Mouse (Mus musculus) midbrain, embryonic 16.5 days (tissue): Measurements from ENCODE around the gene Setd4. TPM values are rescaled to one million over a fixed set of nuclear protein-coding genes. Genes with fewer than 3 reads are reported as not detected.

ENCODE experiments used
- ATAC-seq: fragments of 200-750 bp; cut with Nextera tagmentation; 2 replicates; pipeline ENCODE4 v1.8.0; 2017; ENCODE audit warnings: moderate TSS enrichment
- H3K27ac ChIP-seq: fragments of 300-500 bp; sonication (generic); 2 replicates; pipeline ENCODE4 v1.5.1; 2014; ENCODE audit warnings: mild to moderate bottlenecking, low read length, mixed read lengths
- H3K27me3 ChIP-seq: fragments of 300-500 bp; sonication (generic); 2 replicates; pipeline ENCODE4 v1.6.1; 2014; ENCODE audit warnings: low read depth, low read length, mixed read lengths; ENCODE audit not compliant: control insufficient read depth, insufficient read depth
- H3K36me3 ChIP-seq: fragments of 300-500 bp; sonication (generic); 2 replicates; pipeline ENCODE4 v1.6.1; 2014; ENCODE audit warnings: mild to moderate bottlenecking, low read length, moderate library complexity, mixed read lengths; ENCODE audit not compliant: control insufficient read depth, insufficient read depth
- H3K4me1 ChIP-seq: fragments of 300-500 bp; sonication (generic); 2 replicates; pipeline ENCODE4 v1.6.1; 2014; ENCODE audit warnings: mild to moderate bottlenecking, low read length, mixed read lengths; ENCODE audit not compliant: control insufficient read depth, insufficient read depth
- H3K4me2 ChIP-seq: fragments of 300-500 bp; sonication (generic); 2 replicates; pipeline ENCODE4 v1.6.1; 2014; ENCODE audit warnings: mild to moderate bottlenecking, low read length, mixed read lengths
- H3K4me3 ChIP-seq: fragments of 300-500 bp; sonication (generic); 2 replicates; pipeline ENCODE4 v1.5.1; 2014; ENCODE audit warnings: low read depth, mild to moderate bottlenecking, low read length, moderate library complexity, mixed read lengths
- H3K9ac ChIP-seq: fragments of 300-500 bp; sonication (generic); 2 replicates; pipeline ENCODE4 v1.6.1; 2014; ENCODE audit warnings: low read depth, low read length, mixed read lengths
- H3K9me3 ChIP-seq: fragments of 300-500 bp; sonication (generic); replicated peaks from 2 replicates; pipeline ENCODE4 v1.6.1; 2014; ENCODE audit warnings: mild to moderate bottlenecking, low read length, mixed read lengths; ENCODE audit not compliant: control insufficient read depth, poor library complexity, severe bottlenecking
- WGBS: fragments of 180-500 bp; shearing (Covaris S2); extraction: QIAGEN DNeasy Blood & Tissue Kit; methylation state at CpG from one replicate; pipeline ENCODE4 v1.1.7; 2014; 5-methylcytosine and 5-hydroxymethylcytosine counted together
- polyA plus RNA-seq: library from polyadenylated mRNA; unstranded; fragments of >200 nt; fragmentation: Nextera tagmentation; extraction: Ambion mirVana; gene quantifications from 2 replicates; pipeline ENCODE4 v1.2.1, GENCODE M21; 2015

The Setd4 gene
- polyA plus RNA-seq, 1 experiment from 2014 or later: 22.4 TPM

GRCm38 (mm10) chr16:93610961-93611360, 7.1 kb upstream of the Setd4 start:
- Histone ChIP-seq H3K4me1 (peaks cover 13% of the 10 kb centered on the region), H3K27ac (no peak overlapping the region), H3K9ac (no peak overlapping the region), H3K36me3 (peaks cover 6% of the 10 kb centered on the region), H3K4me2 (no peak overlapping the region), H3K27me3 (no peaks in the 10 kb centered on the region), H3K4me3 (no peak overlapping the region), H3K9me3 (no peaks in the 10 kb centered on the region)
- ATAC-seq: no peak
- WGBS: 96% methylated on average over 4 of the region's 4 CpGs

DNA sequence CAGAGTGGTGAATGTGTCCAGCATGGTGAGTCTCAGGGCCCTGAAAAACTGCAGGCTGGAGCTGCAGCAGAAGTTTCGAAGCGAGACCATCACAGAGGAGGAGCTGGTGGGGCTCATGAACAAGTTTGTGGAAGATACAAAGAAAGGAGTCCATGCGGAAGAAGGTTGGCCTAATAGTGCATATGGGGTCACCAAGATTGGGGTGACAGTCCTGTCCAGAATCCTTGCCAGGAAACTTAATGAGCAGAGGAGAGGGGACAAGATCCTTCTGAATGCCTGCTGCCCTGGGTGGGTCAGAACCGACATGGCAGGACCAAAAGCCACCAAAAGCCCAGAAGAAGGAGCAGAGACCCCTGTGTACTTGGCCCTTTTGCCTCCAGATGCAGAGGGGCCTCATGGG, 5.9 kb upstream of the Setd4 start:
- ATAC-seq: no peak
- H3K27ac ChIP-seq: no peak overlapping the region
- no peak overlapping the region for H3K4me2 ChIP-seq
- no peaks in the 10 kb centered on the region for H3K9me3 ChIP-seq
- peaks cover 13% of the 10 kb centered on the region for H3K4me1 ChIP-seq
- H3K9ac ChIP-seq: no peak overlapping the region
- 97% methylated on average over 4 of the region's 4 CpGs for WGBS
- H3K36me3 ChIP-seq: peaks cover 6% of the 10 kb centered on the region
- H3K27me3 ChIP-seq: no peaks in the 10 kb centered on the region
- H3K4me3 ChIP-seq: no peak overlapping the region

- Histone ChIP-seq H3K4me3 (peak overlapping the region; percentile 66), H3K4me2 (peak overlapping the region; percentile 80), H3K27me3 (no peaks in the 10 kb centered on the region), H3K4me1 (peaks cover 18% of the 10 kb centered on the region), H3K27ac (no peak overlapping the region), H3K9ac (no peak overlapping the region), H3K9me3 (no peaks in the 10 kb centered on the region), H3K36me3 (peaks cover 6% of the 10 kb centered on the region)
- no peak for ATAC-seq
- 61% methylated on average over 6 of the region's 8 CpGs for WGBS
Measured at GRCm38 (mm10) chr16:93608731-93609130, 4.9 kb upstream of the Setd4 start.

DNA sequence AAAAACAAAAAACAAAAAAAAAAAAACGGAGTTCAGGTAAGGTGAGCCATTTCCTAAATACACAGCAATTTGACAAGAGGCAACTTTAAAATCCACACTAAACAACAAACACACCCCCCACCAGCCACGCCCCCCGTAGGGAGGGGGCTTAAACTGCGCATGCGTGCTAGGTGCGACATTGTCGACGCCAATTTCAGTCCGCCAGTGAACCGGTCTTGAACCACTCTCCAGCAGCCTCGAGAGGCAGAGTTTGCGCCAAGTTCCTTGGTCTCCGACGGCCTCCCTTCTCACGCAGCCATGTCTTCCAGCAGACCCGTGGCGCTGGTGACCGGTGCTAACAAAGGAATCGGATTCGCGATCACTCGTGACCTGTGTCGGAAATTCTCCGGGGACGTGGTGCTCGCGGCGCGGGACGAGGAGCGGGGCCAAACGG, 3.8 kb upstream of the Setd4 start:
- peak; percentile 27 for ATAC-seq
- H3K27me3 ChIP-seq: no peaks in the 10 kb centered on the region
- H3K9me3 ChIP-seq: no peaks in the 10 kb centered on the region
- peak overlapping the region; percentile 80 for H3K4me2 ChIP-seq
- peak overlapping the region; percentile 66 for H3K4me3 ChIP-seq
- peak overlapping the region; percentile 84 for H3K27ac ChIP-seq
- peak overlapping the region; percentile 76 for H3K9ac ChIP-seq
- H3K36me3 ChIP-seq: peaks cover 6% of the 10 kb centered on the region
- peaks cover 21% of the 10 kb centered on the region for H3K4me1 ChIP-seq
- under 1% methylated on average over 32 of the region's 32 CpGs for WGBS

- no peak overlapping the region for H3K4me2 ChIP-seq
- no peak overlapping the region for H3K9ac ChIP-seq
- 89% methylated on average over 7 of the region's 7 CpGs for WGBS
- ATAC-seq: no peak
- no peaks in the 10 kb centered on the region for H3K9me3 ChIP-seq
- peaks cover 21% of the 10 kb centered on the region for H3K4me1 ChIP-seq
- H3K27me3 ChIP-seq: no peaks in the 10 kb centered on the region
- no peak overlapping the region for H3K4me3 ChIP-seq
- no peak overlapping the region for H3K27ac ChIP-seq
- H3K36me3 ChIP-seq: 0 out of 2 replicates have a peak, but pooled peaks cover 2% of the 10 kb centered on the region
Measured at GRCm38 (mm10) chr16:93606146-93606545, 2.3 kb upstream of the Setd4 start.

GRCm38 (mm10) chr16:93605553-93605952, 1.7 kb upstream of the Setd4 start, which contains the start of gene Cbr1:
Gene Cbr1, plus strand, starts transcription at chr16:93605853.
- peak within 1 kb of the TSS; percentile 65 for H3K4me3 ChIP-seq
- H3K27ac ChIP-seq: peak within 1 kb of the TSS; percentile 97
- no peaks in the 10 kb centered on the region for H3K9me3 ChIP-seq
- ATAC-seq: no peak
- H3K27me3 ChIP-seq: no peaks in the 10 kb centered on the region
- peaks cover 21% of the 10 kb centered on the region for H3K4me1 ChIP-seq
- H3K9ac ChIP-seq: peak within 1 kb of the TSS; percentile 27; the same call in 1 of the 2 replicates
- 72% methylated on average over 4 of the region's 4 CpGs for WGBS
- H3K4me2 ChIP-seq: peak within 1 kb of the TSS; percentile 96
- 0 out of 2 replicates have a peak, but pooled peaks cover 2% of the 10 kb centered on the region for H3K36me3 ChIP-seq

DNA sequence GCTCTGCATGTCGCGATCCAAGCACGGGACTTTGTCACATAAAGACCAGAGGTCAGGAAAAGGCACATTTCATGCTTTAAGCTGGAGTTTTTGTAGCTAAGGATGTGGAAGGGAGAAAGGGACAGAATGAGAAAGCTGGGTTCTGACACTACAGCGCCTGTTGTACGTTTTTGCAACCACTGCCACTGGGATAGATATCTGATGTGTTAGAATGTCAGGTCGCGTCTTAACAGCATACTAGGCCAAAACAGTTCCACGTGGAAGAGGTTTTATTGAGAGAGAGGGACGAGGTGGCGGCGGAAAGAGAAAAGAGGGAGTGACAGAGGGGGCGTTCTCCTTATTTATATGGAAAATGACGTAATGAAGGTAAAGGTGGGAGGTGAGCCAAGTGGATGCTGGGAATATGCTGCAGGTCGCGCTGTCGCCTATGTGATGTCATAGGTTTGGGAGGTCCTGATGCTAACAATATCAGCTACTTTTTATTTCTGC, 662 bp upstream of the Setd4 start:
- H3K27me3 ChIP-seq: no peaks in the 10 kb centered on the region
- no peak for ATAC-seq
- peak overlapping the region; percentile 97 for H3K27ac ChIP-seq
- H3K9ac ChIP-seq: peak overlapping the region; percentile 82
- peak overlapping the region; percentile 65 for H3K4me3 ChIP-seq
- H3K9me3 ChIP-seq: no peaks in the 10 kb centered on the region
- under 1% methylated on average over 16 of the region's 16 CpGs for WGBS
- H3K36me3 ChIP-seq: no peaks in the 10 kb centered on the region
- peak overlapping the region; percentile 96 for H3K4me2 ChIP-seq
- H3K4me1 ChIP-seq: peaks cover 21% of the 10 kb centered on the region

DNA sequence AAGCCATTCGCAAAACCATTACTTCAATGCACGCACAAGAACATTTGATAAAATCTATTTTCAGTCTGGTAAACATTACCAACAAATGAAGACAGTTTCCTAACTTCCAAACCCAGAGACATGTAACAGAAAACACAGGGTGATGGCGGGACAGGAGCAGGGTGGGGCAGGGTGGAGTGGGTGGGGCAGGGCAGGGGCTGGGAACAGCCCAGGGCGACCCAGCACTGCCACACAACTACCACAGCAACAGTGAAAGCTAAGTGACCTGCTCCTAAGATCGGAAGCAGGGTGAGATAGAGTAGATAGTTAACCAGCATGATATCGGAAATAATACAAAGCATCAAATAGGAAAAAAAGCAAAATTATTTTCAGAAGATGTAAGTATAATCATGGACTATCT, 4.4 kb downstream of the Setd4 start:
- Histone ChIP-seq H3K9ac (no peak overlapping the region), H3K27ac (no peak overlapping the region), H3K4me2 (no peak overlapping the region), H3K9me3 (no peaks in the 10 kb centered on the region), H3K4me3 (no peak overlapping the region), H3K36me3 (peaks cover 30% of the 10 kb centered on the region), H3K27me3 (no peaks in the 10 kb centered on the region), H3K4me1 (peaks cover 7% of the 10 kb centered on the region)
- no peak for ATAC-seq
- WGBS: 94% methylated on average over 6 of the region's 6 CpGs

DNA sequence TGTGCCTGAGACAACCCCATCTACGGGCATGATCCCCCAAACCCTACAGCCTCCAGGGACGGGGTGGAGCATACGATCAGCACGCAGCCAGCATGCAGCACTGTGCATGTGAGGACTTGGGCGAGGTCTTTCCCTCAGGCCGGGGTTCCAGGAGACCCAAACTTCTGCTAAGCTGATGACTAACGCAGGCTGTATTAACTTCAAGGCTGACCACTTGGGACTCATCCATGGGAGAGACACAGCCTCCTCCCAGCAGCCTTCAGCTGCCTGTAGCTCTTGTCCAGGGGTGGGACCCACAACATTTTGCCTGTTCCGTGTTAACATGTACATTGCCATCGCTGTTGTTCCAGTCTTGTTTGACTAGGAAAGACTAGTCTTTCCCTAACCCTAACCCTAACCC, 6.3 kb downstream of the Setd4 start:
- Histone ChIP-seq H3K9ac (no peak overlapping the region), H3K4me3 (no peak overlapping the region), H3K36me3 (peaks cover 39% of the 10 kb centered on the region), H3K27me3 (no peaks in the 10 kb centered on the region), H3K4me2 (no peak overlapping the region), H3K4me1 (no peaks in the 10 kb centered on the region; the same call in 1 of the 2 replicates), H3K9me3 (no peaks in the 10 kb centered on the region), H3K27ac (no peak overlapping the region)
- ATAC-seq: no peak
- WGBS: 94% methylated on average over 9 of the region's 9 CpGs
